Mouse (Mus musculus) adrenal gland, postnatal 14 days (tissue): ENCODE results near the gene Ppp1r9a. TPM values are rescaled to one million over a fixed set of nuclear protein-coding genes. Genes with fewer than 3 reads are reported as not detected.

Experiments
- DNase-seq: peaks from one replicate; pipeline ENCODE4 v3.0.0; 2021; ENCODE audit warnings: mixed read lengths
- total RNA-seq: library from RNA; stranded (reverse); gene quantifications from 2 replicates; pipeline ENCODE4 v1.2.3, GENCODE M21; 2021

Ppp1r9a gene
- total RNA-seq, 1 experiment from 2014 or later: 39.6 TPM

GRCm38 (mm10) chr6:5008166-5008565, 105.4 kb downstream of the Ppp1r9a start:
- DNase-seq: no peak

GRCm38 (mm10) chr6:5008603-5009002, 105.9 kb downstream of the Ppp1r9a start:
- DNase-seq: no peak

DNA sequence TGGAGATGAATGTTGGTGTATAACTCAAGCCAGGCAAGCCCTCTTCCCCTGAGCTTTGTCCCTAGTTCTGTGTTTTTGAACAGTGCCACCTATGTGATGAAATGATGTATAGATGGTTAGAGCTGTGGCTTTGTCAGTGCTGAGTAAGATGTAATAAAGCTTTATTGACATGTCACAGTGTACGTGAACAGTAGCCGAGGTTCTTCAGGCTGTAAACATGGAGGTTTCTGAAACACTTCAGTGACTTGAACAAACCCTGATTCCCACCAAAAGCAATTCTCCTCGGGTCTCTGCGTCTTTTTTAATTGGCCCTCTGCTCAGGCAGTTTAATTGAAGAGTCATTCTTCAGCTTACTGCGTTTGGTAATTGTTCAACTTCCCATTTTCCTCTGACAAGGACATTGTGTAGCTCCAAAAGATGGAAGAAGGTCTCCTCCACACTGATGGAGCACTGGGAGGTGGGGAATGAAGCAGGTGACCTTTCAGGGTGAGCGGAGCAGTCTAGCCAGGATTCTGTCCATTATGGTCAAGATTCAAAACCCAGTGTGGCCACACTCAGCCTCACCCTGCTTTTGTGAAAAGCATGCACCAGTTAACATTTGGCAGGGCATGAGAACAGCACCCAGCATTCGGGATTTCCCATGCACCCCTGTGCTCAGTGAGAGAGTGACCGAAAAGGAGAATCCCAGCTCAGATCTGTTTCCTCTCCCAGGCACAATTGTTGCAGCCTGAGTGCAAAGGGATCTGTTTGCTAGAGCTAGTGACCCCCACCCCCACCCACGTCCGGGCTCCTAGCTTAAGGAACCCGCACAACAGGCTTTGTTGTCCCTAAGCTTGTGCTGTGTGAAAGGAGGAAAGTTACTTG, 108.1 kb downstream of the Ppp1r9a start:
- DNase-seq: no peak

- DNase-seq: no peak
These were observed 110.1 kb downstream of the Ppp1r9a start for GRCm38 (mm10) chr6:5012794-5013193.

- DNase-seq: no peak
These were observed 111.8 kb downstream of the Ppp1r9a start for GRCm38 (mm10) chr6:5014567-5014966.

DNA sequence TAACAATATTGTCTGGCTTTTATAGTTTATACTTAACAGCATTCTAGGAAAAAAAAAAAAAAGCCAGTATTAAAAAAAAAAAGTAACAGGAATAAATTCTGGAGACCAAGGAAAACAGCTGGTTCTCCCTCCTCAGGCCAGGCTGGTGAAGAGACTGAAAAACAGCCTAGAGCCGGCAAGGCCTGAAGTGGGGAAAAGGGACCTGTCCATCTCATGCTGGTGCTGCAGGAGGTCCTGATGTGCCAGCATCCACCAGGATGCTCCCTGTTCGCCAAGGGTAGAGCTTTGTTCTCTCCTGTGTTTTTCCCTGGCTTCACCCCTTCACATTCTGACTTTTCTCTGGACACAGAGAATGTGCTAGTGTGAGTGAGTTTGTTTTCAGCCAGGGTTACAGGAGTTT, 112.5 kb downstream of the Ppp1r9a start:
- DNase-seq: no peak

GRCm38 (mm10) chr6:5017945-5018511, 115.3 kb downstream of the Ppp1r9a start:
- DNase-seq: no peak

DNA sequence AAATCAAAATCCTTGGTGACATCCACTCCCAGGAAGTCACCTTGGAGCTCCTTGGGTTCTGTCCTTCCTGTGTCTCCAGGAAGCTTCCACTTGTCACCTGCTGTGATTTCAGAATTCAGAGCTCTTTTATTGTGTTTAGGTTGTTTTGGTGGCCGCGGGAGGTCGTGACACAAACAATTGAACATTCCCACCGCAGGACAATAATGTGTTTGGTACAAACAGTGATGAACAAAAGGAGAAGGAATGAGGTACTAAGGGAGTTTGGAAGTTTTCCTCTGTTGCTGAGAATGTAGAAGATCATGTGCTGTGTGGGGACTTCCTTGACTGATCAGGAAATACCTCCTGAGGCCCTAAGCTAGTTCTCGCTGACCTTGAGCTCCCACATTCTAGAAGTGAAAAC, 116.5 kb downstream of the Ppp1r9a start:
- no peak for DNase-seq

GRCm38 (mm10) chr6:5019969-5020368, 117.3 kb downstream of the Ppp1r9a start:
- no peak for DNase-seq

GRCm38 (mm10) chr6:5020510-5020909, 117.8 kb downstream of the Ppp1r9a start:
- no peak for DNase-seq

DNA sequence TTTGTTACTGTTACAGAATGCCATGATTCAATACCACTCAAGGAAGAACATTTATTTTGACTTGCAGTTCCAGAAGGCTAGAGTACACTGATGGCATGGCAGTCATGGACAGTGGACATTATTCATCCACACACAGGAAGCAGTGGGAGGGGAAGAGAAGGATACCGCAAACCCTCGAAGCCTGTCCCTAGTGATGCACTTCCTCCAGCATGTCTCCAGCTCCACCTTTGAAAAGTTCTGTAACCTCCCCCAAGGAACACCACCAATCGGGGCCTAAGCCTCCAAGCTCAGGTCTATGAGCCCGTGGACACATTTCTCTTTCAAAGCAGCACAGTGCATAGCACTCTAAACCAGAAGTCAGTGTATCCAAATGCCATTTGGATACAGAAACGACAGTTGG, 120.0 kb downstream of the Ppp1r9a start:
- DNase-seq: no peak

GRCm38 (mm10) chr6:5024893-5025292, 122.2 kb downstream of the Ppp1r9a start:
- no peak for DNase-seq

DNA sequence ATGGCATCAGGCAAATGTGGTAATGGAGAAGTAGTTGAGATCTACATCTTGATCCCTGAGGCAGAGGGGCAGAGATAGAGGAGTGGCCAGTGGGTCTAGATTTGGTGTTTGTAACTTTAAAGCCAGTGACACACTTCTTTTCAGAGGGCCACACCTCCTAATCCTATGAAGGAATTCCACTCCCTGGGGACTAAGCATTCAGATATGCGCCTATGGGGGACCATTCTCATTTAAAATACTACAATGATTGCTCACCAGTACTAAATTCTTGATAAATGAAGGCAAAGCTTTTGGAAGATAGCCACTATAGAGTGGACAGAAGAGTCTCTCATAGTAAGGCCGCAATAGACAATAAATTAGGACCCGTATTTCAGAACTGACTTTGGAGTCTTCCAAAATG, 124.1 kb downstream of the Ppp1r9a start:
- no peak for DNase-seq

DNA sequence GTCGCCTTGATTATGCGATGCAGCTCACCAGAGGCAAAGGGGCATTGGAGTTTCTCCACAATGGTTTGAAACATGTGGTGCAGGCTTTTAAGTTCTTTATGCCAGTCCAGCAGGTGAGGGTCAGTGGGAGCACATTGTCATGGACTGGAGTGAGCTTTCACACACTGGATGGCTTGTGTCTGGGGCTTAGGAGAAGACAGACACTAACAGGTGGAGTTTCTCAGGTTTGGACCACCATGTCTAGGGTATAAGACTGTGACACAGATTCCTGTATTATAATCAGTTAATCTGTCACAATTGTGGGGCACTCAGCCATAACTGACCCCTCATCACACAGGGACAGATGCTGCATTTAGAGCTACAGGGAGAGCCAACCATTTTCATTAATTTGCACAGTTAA, 124.5 kb downstream of the Ppp1r9a start:
- DNase-seq: no peak

DNA sequence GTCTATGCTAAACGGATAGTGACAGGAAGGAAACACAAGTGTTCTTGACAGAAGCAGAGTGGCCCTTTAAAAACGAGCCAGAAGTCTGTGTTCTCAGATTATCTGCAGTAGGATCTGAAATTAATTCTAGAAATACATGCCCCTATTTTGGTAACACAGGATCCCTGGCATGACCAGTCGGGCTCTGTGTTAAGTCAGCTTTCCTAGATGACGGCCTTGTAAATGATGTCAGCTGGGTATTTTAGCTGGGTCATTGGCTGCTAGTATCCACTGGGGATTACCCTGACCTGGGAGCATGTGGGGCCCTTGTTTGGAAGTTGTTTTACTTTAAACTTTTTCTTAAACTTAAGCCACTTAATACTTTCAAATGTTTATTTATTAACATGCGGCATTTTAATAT, 125.1 kb downstream of the Ppp1r9a start:
- no peak for DNase-seq

DNA sequence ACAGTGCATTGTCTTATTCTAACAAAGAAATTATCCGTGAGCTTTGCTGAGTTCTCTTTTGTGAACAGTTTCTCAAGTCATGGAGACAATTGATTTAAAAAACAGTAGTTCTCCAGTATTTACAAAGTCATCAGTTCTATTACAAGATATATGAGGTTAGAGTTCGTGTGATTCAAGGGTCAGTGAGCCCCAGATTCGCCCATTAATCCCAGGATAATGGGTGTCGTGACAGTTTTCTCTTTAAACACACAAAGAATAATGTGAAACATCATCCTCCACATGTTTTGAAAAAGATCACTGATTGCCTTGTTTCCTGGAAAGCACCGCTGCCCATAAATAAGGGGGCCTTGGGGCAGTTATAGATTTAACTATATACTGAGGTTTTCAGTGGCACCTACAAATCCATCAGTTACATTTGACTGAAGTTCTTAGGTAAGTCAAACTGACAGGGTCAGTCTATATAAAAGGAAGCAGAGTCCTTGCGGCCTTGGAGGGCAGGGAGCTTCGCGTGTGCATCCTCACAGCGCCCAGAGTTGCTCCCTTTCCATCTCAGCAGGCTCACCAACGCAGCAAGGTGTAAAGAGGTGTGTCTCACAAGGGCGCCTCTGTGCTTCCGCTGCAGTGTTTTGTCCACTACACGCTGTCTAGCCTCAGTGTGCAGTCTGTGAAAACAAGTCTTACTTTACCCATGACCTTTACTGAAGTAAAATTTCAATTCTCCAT, 126.6 kb downstream of the Ppp1r9a start:
- no peak for DNase-seq

DNA sequence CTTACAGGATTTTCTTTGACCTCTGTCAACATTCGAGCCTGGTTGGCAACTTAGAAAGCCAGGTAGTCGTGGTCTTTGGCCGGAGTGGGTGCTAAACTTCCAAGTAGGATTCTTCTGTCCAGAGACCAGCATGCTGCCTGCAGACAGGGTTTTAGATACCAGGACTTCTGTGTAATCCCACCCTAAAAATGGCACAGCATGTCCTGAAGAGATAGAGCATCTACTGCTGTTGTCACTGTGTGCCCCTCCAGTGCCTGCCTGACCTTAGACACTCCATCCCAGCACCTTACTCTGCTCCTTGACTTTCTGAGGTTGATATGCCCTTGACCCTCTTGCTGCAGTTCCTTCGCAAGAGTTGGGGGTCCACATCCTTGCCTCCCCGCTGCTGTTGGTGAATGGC, 127.2 kb downstream of the Ppp1r9a start:
- DNase-seq: no peak

DNA sequence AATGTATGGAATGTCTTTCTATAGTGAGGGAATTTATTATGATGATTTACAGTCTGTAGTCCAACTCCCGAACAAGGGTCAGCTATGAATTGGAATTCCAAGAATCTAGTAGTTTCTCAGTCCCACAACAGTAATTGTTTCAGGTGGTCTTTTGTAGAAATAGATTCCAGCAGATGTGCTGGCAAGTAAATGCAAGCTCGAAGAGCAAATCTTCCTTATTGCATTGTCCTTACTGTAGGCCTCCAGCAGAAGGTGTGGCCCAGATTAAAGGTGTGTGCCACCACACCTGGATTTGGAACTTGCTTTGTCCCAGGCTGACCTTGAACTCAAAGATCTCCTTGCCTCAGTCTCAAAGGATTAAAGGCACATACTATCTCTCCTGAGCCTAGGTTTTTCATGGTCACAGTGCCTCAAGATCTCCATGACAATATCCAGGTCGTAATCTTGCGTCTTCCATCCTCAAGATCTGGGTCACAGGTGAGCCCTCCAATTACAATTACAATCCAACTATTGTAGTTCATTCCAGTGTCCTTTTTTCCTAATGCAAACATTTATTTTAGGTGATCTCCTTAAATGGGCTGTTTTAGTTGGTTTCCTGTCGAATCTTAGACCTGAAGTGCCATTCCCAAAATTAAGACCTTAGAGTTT, 130.4 kb downstream of the Ppp1r9a start:
- no peak for DNase-seq

- no peak for DNase-seq
These were observed 134.5 kb downstream of the Ppp1r9a start for GRCm38 (mm10) chr6:5037225-5037624.

- no peak for DNase-seq
These were observed 135.5 kb downstream of the Ppp1r9a start for GRCm38 (mm10) chr6:5038140-5038749.

GRCm38 (mm10) chr6:5039316-5039715, 136.6 kb downstream of the Ppp1r9a start:
- DNase-seq: no peak

DNA sequence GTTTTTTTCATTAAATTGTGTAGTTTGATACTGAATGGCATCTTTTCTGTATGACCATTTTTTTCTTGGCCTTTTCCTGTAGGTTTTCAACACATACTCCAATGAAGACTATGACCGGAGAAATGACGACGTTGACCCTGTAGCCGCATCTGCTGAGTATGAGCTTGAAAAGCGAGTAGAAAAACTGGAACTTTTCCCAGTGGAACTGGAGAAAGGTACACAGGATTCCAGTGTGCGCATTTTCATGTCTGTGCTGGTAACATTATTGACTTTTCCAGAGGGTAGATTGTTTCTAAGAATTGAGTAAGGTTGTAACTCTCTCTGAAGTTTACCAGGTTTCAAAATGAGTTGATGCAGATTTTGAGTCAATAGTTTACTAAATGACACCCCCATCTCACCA, 143.1 kb downstream of the Ppp1r9a start:
- no peak for DNase-seq
